Mouse (Mus musculus) embryo, embryonic 10.5 days (tissue): ENCODE measurements around the gene Arhgap31.
"Not testable (repeated sequence)": the region's sequence is repeated elsewhere in the genome, so short reads cannot be mapped to it uniquely, and the experiment has no call there.

ENCODE experiments used
- DNase-seq: peaks from one replicate; pipeline ENCODE4 v3.0.0-alpha.2; 2015; ENCODE audit warnings: low spot score

Arhgap31 gene

DNA sequence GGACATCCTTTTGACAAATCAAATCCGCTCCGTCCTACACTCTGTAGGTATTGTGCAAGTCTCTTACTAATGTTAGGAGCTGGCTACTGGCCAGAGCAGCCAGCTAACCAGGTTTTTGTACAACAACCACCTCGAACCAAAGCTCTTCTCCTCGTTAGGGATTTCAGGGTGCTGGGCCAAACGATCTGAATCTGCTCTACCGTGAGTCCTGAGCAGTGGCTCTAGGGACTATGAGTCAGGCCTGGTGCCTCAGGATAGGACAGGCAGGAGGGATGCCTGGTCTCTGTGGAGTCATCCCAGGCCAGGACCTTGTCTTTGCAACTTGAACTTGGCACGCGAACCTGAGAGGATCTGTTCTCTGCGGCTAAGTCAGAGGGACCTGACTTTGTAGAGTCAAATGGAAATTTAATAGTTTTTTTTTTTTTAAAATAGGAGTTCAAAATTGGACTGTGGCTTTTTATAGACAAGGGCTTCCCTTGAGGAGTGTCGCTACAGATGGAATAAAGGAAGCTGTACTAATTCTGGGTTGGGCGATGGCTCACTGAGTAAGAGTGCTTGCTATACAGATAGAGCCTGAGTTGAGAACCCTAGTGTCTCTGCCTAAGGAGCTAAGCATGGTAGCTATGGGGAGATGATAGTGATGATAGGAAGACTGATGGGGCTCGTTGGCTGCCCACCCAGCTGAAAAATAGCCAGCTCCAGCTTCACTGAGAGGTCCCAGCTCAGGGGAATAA lies 24.4 kb downstream of the Arhgap31 start:
- DNase-seq = no peak

- DNase-seq = no peak
Measured at GRCm38 (mm10) chr16:38687673-38688072, 25.4 kb downstream of the Arhgap31 start.

DNA sequence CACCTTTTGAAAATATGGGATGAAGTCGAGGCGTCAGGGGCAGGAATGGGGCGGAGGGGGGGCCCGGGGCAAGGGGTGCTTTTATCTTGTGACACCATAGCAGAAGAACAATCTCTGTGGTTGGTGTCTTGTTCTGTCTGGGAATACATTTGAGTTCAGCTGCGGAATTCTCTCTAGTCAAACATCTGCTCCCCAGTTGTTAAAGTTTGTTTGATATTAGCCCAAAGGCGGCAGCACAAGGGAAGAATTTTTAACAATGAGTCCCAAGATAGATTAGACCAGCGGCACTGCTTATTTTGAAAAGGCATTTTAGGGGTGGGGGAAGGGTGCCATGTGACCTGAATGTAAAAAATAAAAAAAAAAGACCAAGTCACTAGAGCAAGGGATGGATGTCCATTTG lies 30.0 kb downstream of the Arhgap31 start:
- DNase-seq = peak; percentile 24

DNA sequence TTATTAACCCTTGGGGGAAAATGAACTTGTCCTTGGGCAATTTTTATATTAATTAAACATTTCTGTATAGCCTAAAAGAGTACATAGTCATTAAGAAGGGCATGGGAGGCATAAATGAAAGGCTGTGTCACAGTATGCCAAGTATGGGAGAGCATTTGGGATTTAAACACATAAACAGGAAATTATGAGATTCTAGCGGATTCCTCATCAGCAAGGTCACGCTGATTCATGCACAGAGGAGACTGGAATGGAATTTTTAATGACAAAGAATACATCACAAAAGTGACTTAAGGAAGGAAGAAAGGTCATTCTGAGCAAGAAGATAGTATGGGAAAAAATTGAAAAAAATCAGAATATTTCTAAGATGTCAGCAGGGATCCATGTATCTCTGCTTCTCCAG lies 31.8 kb downstream of the Arhgap31 start:
- DNase-seq = no peak

GRCm38 (mm10) chr16:38679431-38680021 lies 33.5 kb downstream of the Arhgap31 start:
- peak; percentile 35 for DNase-seq

- no peak for DNase-seq
Measured at GRCm38 (mm10) chr16:38678853-38679252, 34.2 kb downstream of the Arhgap31 start.

- not testable (repeated sequence) for DNase-seq
Measured at GRCm38 (mm10) chr16:38677941-38678340, 35.1 kb downstream of the Arhgap31 start.

DNA sequence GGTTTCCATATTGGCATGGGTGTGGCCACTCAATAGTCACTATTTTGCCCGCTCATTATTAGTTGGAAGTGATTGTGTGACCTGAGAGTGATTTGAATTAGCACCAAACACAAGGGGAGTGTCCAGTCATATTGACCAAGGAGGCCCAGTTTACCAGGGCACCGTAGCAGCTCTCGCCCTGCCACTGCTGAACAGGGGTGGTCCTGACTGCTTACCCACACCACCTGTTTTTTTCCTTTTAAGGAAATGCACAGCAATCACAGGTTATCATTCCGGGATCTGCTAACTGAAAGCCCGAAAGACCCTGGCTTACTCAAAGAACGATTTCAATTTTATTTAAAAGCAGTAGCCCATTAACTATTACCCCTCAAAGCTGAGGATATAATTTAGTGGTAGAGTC lies 35.9 kb downstream of the Arhgap31 start:
- no peak for DNase-seq

- no peak for DNase-seq
Measured at GRCm38 (mm10) chr16:38676647-38677046, 36.4 kb downstream of the Arhgap31 start.

- DNase-seq = no peak
Measured at GRCm38 (mm10) chr16:38675600-38676335, 37.3 kb downstream of the Arhgap31 start.

DNA sequence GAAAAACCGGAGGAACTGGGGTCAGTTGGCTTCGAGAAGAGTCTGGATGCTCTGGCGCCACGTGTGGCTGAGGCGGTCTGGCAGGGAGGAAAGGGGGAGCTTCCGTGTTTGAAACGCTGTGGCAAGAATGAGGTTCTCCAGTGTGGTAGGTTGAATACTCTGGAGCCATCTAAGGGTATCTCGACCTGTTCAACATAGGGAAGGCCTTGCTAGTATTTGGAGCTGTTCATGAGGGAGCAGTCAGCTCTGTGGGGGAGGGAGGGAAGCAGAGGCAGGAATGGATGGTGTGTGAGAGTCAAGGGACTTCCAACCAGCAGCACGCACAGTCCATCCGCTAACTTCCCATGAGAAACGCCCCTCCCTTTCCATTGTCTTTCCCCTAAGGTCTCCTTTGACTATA lies 38.2 kb downstream of the Arhgap31 start:
- DNase-seq = no peak

- DNase-seq = peak; percentile 60
Measured at GRCm38 (mm10) chr16:38673511-38673910, 39.6 kb downstream of the Arhgap31 start.

- no peak for DNase-seq
Measured at GRCm38 (mm10) chr16:38672947-38673346, 40.1 kb downstream of the Arhgap31 start.

GRCm38 (mm10) chr16:38672370-38672769 lies 40.7 kb downstream of the Arhgap31 start:
- no peak for DNase-seq

- DNase-seq = no peak
Measured at GRCm38 (mm10) chr16:38670621-38671390, 42.3 kb downstream of the Arhgap31 start.

GRCm38 (mm10) chr16:38668871-38669675 lies 44.0 kb downstream of the Arhgap31 start:
- DNase-seq = no peak

DNA sequence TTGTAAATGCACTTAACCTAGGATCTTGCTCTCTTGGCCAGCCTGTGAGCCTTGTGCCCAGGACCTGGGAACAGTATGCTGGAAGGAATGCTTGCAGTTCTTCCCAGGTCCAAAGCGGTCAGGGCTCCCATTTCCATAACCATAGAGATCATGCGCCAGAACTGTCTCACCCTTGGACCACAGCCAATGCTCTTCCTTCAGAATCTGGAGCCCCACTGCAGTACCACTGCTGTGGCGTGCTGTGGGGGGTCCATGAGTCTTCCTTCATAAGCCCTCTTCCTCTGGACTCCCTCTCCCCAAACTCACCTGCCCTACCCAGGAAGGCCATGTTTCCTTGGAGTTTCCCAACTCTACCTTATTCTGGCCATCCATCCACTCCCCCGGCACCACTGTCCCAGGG lies 46.6 kb downstream of the Arhgap31 start:
- no peak for DNase-seq

DNA sequence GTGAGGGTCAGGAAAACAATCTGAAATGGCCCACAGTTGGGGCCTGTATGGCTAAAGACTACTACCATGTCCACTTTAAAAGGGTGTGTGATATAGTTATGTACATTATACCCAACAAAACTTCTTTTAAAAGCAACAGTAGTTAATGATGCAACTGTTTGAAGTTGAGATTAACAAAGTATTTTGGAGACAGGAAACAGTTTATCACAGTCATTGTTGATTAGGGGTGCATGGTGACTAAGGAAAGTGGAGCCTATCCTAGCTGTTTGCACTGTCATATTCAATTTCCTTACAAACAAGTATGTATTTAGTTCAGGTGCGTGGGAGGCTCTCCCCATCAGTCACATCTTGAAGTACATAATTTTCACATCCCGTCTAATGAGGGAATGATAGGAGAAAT lies 47.1 kb downstream of the Arhgap31 start:
- no peak for DNase-seq

DNA sequence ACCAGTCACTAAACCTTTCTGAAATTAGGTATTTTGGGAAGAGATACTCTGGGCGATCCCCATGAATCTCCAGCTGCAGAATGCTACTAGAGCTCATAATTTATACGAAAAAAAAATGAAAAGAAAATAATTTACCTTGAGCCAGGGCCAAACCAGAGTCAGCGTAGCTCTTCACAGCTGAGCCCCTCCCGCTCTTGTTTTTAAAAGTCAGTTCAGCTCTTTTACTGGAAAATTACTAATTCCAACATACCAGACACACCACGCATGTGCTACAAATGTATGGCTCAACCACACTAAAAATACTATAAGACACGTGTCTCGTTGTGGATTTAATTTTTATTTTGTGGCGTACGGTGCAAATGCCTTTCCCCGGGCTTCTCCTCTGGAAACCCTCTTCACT lies 50.5 kb downstream of the Arhgap31 start:
- DNase-seq = no peak

DNA sequence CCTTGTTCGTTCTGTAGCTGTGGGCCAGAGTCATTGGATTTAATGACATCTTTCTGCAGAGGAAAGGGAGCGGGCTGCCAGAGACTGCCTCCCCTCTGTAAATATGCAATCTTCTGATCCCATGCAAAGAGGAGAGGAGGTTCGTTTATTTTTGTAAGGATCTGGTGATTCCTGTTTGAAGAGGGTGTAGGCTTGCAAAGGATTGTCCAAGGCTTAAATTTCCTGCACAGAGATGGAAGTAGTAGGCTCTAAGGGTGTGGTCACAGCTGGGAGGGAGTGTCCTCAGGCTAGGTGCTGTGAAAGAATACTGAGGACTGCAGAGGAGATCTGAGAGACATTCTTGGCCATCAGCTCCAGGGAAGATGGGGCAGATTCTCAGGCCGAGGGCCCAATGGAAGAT lies 58.8 kb downstream of the Arhgap31 start:
- DNase-seq = no peak

GRCm38 (mm10) chr16:38653390-38653871 lies 59.6 kb downstream of the Arhgap31 start:
- peak; percentile 30 for DNase-seq
